Mouse (Mus musculus): ENCODE measurements around the gene BC024063.
"Not testable (repeated sequence)": the region's sequence is repeated elsewhere in the genome, so short reads cannot be mapped to it uniquely, and the experiment has no call there.

BC024063 gene

GRCm38 (mm10) chr10:82082728-82083621 is at the start of gene BC024063:
TSS of gene BC024063 (plus strand) at chr10:82083353.
- peak; percentile 39 to 55 for DNase-seq (ENCODE audit: low spot score in 2 of 2)

- DNase-seq (ENCODE audit: low spot score in 2 of 2), result no peak
These were observed 41.0 kb upstream of the BC024063 start for GRCm38 (mm10) chr10:82042191-82042590.

GRCm38 (mm10) chr10:82046603-82047002 is 36.5 kb upstream of the BC024063 start:
- no peak for DNase-seq (ENCODE audit: low spot score in 2 of 2)

- peak; percentile 85 to 90 for DNase-seq (ENCODE audit: low spot score in 2 of 2)
These were observed 35.3 kb upstream of the BC024063 start, which contains the start of gene Zfp873 for GRCm38 (mm10) chr10:82047597-82048459. TSS of gene Zfp873 (plus strand) at chr10:82048123.

- not testable (repeated sequence) for DNase-seq (ENCODE audit: low spot score in 2 of 2)
These were observed 34.7 kb upstream of the BC024063 start for GRCm38 (mm10) chr10:82048460-82048804.

- DNase-seq (ENCODE audit: low spot score in 2 of 2), result not testable (repeated sequence)
These were observed 444 bp downstream of the BC024063 start for GRCm38 (mm10) chr10:82083622-82083971.

- no peak for DNase-seq (ENCODE audit: low spot score in 2 of 2)
These were observed 34.1 kb downstream of the BC024063 start for GRCm38 (mm10) chr10:82117206-82117605.

GRCm38 (mm10) chr10:82127850-82128401 is 44.8 kb downstream of the BC024063 start, which contains the start of gene AU041133:
TSS of gene AU041133 (plus strand) at chr10:82128013.
- peak; percentile 74 to 85 for DNase-seq (ENCODE audit: low spot score in 2 of 2)

- DNase-seq (ENCODE audit: low spot score in 2 of 2), result no peak
These were observed 62.1 kb downstream of the BC024063 start for GRCm38 (mm10) chr10:82145282-82145681.

- DNase-seq (ENCODE audit: low spot score in 2 of 2), result no peak
These were observed 64.4 kb downstream of the BC024063 start for GRCm38 (mm10) chr10:82147571-82147970.
